ENCODE assay signal across 8 mouse cellular contexts in the genomic region with DNA sequence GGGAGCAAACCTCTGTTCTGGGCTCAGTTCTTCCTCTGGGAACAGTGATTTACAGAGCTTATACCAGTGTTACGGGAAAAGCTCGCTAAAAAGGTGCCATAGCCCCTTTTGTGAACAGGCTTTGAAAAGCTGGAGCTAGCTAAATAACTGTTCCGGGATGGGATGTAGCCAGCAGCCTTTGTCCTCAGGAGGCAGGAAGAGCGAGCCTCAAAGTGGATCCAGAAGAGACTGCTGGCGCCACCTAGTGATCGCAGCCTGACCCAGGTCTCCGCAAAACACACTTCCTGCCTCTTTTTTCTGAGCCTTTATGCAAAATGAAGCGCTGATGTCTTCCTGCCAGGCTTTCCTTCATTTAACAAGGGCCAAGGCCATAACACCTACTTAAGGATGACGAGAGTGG. TPM values are rescaled to one million over a fixed set of nuclear protein-coding genes. Genes with fewer than 3 reads are reported as not detected.
DNase-seq lines count a peak whose midpoint lies in the region; ATAC-seq and TF ChIP-seq lines count a peak whose summit lies in the region.

No protein-coding gene starts in this region.

- peaks cover 8 to 19% of the 10 kb centered on the region in 2 experiments for H3K4me1 ChIP-seq in MEL (ENCODE audit: control insufficient read depth in 1 of 2, insufficient read depth in 2 of 2, low read length in 2 of 2)
- peaks cover 8% of the 10 kb centered on the region; the same call in 1 of the 2 replicates for H3K4me1 ChIP-seq in cerebellum, adult 2 months (ENCODE audit: control insufficient read depth, insufficient read depth, low read length)
- peaks cover 46% of the 10 kb centered on the region for H3K4me1 ChIP-seq in hindbrain, embryonic 10.5 days (replicated peaks)
- H3K4me1 ChIP-seq in lung, postnatal 0 days (ENCODE audit: insufficient read depth, low read depth, low read length) = peaks cover 9% of the 10 kb centered on the region; the same call in 1 of the 2 replicates

- WGBS in cerebellum, adult 2 months = 2% methylated on average over 9 of the region's 9 CpGs
- under 1% methylated on average over 9 of the region's 9 CpGs for WGBS in hindbrain, embryonic 10.5 days
- 1% methylated on average over 9 of the region's 9 CpGs for WGBS in lung, postnatal 0 days

- peak; percentile 92 to 95 (median 92) for TF ChIP-seq CTCF in MEL (IDR thresholded peaks at IDR 0.05 in 2 of 3, conservative IDR thresholded peaks at IDR 0.05 in 1 of 3; ENCODE audit: control insufficient read depth in 1 of 3, insufficient read depth in 1 of 3, low read depth in 2 of 3, low read length in 3 of 3, poor library complexity in 1 of 3, severe bottlenecking in 1 of 3)
- peak; percentile 85 for TF ChIP-seq CTCF in cerebellum, adult 2 months (IDR thresholded peaks at IDR 0.05; ENCODE audit: borderline replicate concordance, insufficient read depth, low read depth, low read length)
- peak; percentile 91 for TF ChIP-seq CTCF in lung, postnatal 0 days (IDR thresholded peaks at IDR 0.05)

- H3K4me2 ChIP-seq in lung, postnatal 0 days (replicated peaks; ENCODE audit: low read depth, low read length) = peak overlapping the region; percentile 53

- peak overlapping the region; percentile 84 for H3K27ac ChIP-seq in MEL (ENCODE audit: control insufficient read depth, low read depth, low read length)
- peak overlapping the region; percentile 13 for H3K27ac ChIP-seq in cerebellum, adult 2 months (ENCODE audit: insufficient read depth, low read length)
- peak overlapping the region; percentile 96 for H3K27ac ChIP-seq in hindbrain, embryonic 10.5 days
- peak overlapping the region; percentile 77 for H3K27ac ChIP-seq in lung, postnatal 0 days (ENCODE audit: low read length)

- H3K9me3 ChIP-seq in MEL (replicated peaks; ENCODE audit: insufficient read depth, low read length) = no peaks in the 10 kb centered on the region
- H3K9me3 ChIP-seq in hindbrain, embryonic 10.5 days = no peaks in the 10 kb centered on the region
- H3K9me3 ChIP-seq in lung, postnatal 0 days (ENCODE audit: low read length) = no peaks in the 10 kb centered on the region

- peak overlapping the region; percentile 55 to 59 for H3K4me3 ChIP-seq in MEL (ENCODE audit: control insufficient read depth in 1 of 2, insufficient read depth in 1 of 2, low read depth in 2 of 2, low read length in 2 of 2)
- peak overlapping the region; percentile 52 for H3K4me3 ChIP-seq in cerebellum, adult 2 months (replicated peaks; ENCODE audit: insufficient read depth, low read depth, low read length)
- peak overlapping the region; percentile 50 for H3K4me3 ChIP-seq in hindbrain, embryonic 10.5 days
- H3K4me3 ChIP-seq in lung, postnatal 0 days (ENCODE audit: low read depth, low read length) = peak overlapping the region; percentile 22

- peak; percentile 75 for TF ChIP-seq RAD21 in MEL (IDR thresholded peaks at IDR 0.05; ENCODE audit: low read depth, low read length)

- peaks cover 4 to 22% of the 10 kb centered on the region in 2 experiments for H3K36me3 ChIP-seq in MEL (ENCODE audit: control insufficient read depth in 1 of 2, insufficient read depth in 2 of 2, low read length in 2 of 2)
- H3K36me3 ChIP-seq in hindbrain, embryonic 10.5 days = peaks cover 37% of the 10 kb centered on the region
- no peaks in the 10 kb centered on the region for H3K36me3 ChIP-seq in lung, postnatal 0 days (ENCODE audit: insufficient read depth, low read length)

- H3K27me3 ChIP-seq in MEL (ENCODE audit: control insufficient read depth in 1 of 2, insufficient read depth in 2 of 2, low read length in 2 of 2) = no peaks in the 10 kb centered on the region
- no peaks in the 10 kb centered on the region for H3K27me3 ChIP-seq in cerebellum, adult 2 months (ENCODE audit: control insufficient read depth, insufficient read depth, low read length)
- no peaks in the 10 kb centered on the region for H3K27me3 ChIP-seq in hindbrain, embryonic 10.5 days (ENCODE audit: insufficient read depth, poor library complexity, severe bottlenecking)
- no peaks in the 10 kb centered on the region for H3K27me3 ChIP-seq in lung, postnatal 0 days (replicated peaks; ENCODE audit: insufficient read depth, low read length)

- TF ChIP-seq EP300 in MEL (IDR thresholded peaks at IDR 0.05; ENCODE audit: low read depth in 1 of 2, low read length in 2 of 2) = no peak
- 0 out of 2 replicates have a peak, but pooled peaks have one; percentile 23 for TF ChIP-seq EP300 in lung, postnatal 0 days (IDR thresholded peaks at IDR 0.05)

- H3K79me2 ChIP-seq in MEL (ENCODE audit: control insufficient read depth, insufficient read depth, low read length, poor library complexity) = peaks cover 23% of the 10 kb centered on the region

- peak; percentile 52 for ATAC-seq in lung, postnatal 0 days

- peak in 1 of 2 experiments; percentile 56; a peak in 2 of 4 replicates for TF ChIP-seq POLR2A in MEL (IDR thresholded peaks at IDR 0.05; ENCODE audit: control insufficient read depth in 1 of 2, insufficient read depth in 1 of 2, low read depth in 1 of 2, low read length in 2 of 2, poor library complexity in 1 of 2)
- peak; percentile 60; the same call in 1 of the 2 replicates for TF ChIP-seq POLR2A in cerebellum, adult 2 months (IDR thresholded peaks at IDR 0.05; ENCODE audit: borderline replicate concordance, insufficient read depth, low read length)

- H3K9ac ChIP-seq in MEL (ENCODE audit: control insufficient read depth, low read depth, low read length, poor library complexity, severe bottlenecking) = peak overlapping the region; percentile 85
- H3K9ac ChIP-seq in lung, postnatal 0 days (replicated peaks; ENCODE audit: low read depth) = peak overlapping the region; percentile 35

- peak; percentile 94 for DNase-seq in MEL (ENCODE audit: low read depth, low spot score)
- peak; percentile 86 to 90 for DNase-seq in cerebellum, adult 2 months
- DNase-seq in forelimb bud, embryonic 11.5 days (ENCODE audit: low read depth, low spot score) = peak; percentile 93
- DNase-seq in hindbrain, embryonic 10.5 days (ENCODE audit: low spot score) = peak; percentile 91
- peak; percentile 86 for DNase-seq in layer of hippocampus, adult 9-11 months
- DNase-seq in lung, postnatal 0 days (ENCODE audit: low spot score) = peak; percentile 96
- DNase-seq in ovary, postnatal 14 days (ENCODE audit: low spot score) = peak; percentile 84
- peak; percentile 93 for DNase-seq in thymus, postnatal 14 days

TF ChIP-seq in MEL, 35 proteins besides CTCF, POLR2A, EP300 and RAD21 (continues in another document):
- TF ChIP-seq ZKSCAN1 (IDR thresholded peaks at IDR 0.05; ENCODE audit: low read depth, low read length) (no peak), UBTF (IDR thresholded peaks at IDR 0.05; ENCODE audit: borderline replicate concordance, insufficient read depth, low read depth, low read length) (no peak), NRF1 (IDR thresholded peaks at IDR 0.05; ENCODE audit: insufficient read depth, low read depth, low read length, poor library complexity, severe bottlenecking) (no peak), CHD1 (IDR thresholded peaks at IDR 0.05; ENCODE audit: low read depth, low read length) (no peak), SMC3 (IDR thresholded peaks at IDR 0.05; ENCODE audit: low read depth, low read length) (peak; percentile 77), HCFC1 (IDR thresholded peaks at IDR 0.05; ENCODE audit: low read depth, low read length) (peak; percentile 77), MAFK (IDR thresholded peaks at IDR 0.05; ENCODE audit: borderline replicate concordance, low read depth, low read length) (no peak), KAT2A (conservative IDR thresholded peaks at IDR 0.05; ENCODE audit: low read depth, low read length) (no peak; the same call in 1 of the 2 replicates), ZNF384 (IDR thresholded peaks at IDR 0.05; ENCODE audit: low read depth, low read length) (peak; percentile 82)

RNA-seq across cellular contexts. Expression of a gene that starts 2.3 kb away (rescaled TPM):
- total RNA-seq in MEL (2012; rRNA removed) = 363 and 365 TPM in 2 replicates
- 100 to 1,000 TPM; 116 to 459 TPM for polyA plus RNA-seq in MEL (2012; ENCODE audit: insufficient read depth in 1 of 2, insufficient read length in 2 of 2, low read depth in 1 of 2, low replicate concordance in 2 of 2, missing spikeins in 1 of 2)
- 148 and 150 TPM in 2 replicates for polyA plus RNA-seq in cerebellum, adult 2 months (2012; rRNA removed)
- polyA plus RNA-seq in hindbrain, embryonic 10.5 days (2016; fragmentation: Nextera tagmentation; extraction: Ambion mirVana) = 461 and 484 TPM in 2 replicates
- 178 and 181 TPM in 2 replicates for polyA plus RNA-seq in lung, postnatal 0 days (2015; fragmentation: Nextera tagmentation; extraction: Ambion mirVana)

RNA-seq across cellular contexts. Expression of a gene that starts 2.7 kb away (rescaled TPM):
- 3.6 and 3.7 TPM in 2 replicates for total RNA-seq in MEL (2012; rRNA removed)
- polyA plus RNA-seq in MEL (2012; ENCODE audit: insufficient read depth in 1 of 2, insufficient read length in 2 of 2, low read depth in 1 of 2, low replicate concordance in 2 of 2, missing spikeins in 1 of 2) = 10 to 100 TPM in 1 of 2 experiments, not detected in 1; 12.8 TPM
- 12.2 and 14.4 TPM in 2 replicates for polyA plus RNA-seq in cerebellum, adult 2 months (2012; rRNA removed)
- 21.6 and 23.3 TPM in 2 replicates for polyA plus RNA-seq in hindbrain, embryonic 10.5 days (2016; fragmentation: Nextera tagmentation; extraction: Ambion mirVana)
- 7.3 TPM in 2 replicates for polyA plus RNA-seq in lung, postnatal 0 days (2015; fragmentation: Nextera tagmentation; extraction: Ambion mirVana)

RNA-seq across cellular contexts. Expression of a gene that starts 25.6 kb away (rescaled TPM):
- 10.8 and 11.9 TPM in 2 replicates for total RNA-seq in MEL (2012; rRNA removed)
- polyA plus RNA-seq in MEL (2012; ENCODE audit: insufficient read depth in 1 of 2, insufficient read length in 2 of 2, low read depth in 1 of 2, low replicate concordance in 2 of 2, missing spikeins in 1 of 2) = 10 to 100 TPM in 1 of 2 experiments, not detected in 1; 25.2 TPM
- 13.0 and 15.0 TPM in 2 replicates for polyA plus RNA-seq in cerebellum, adult 2 months (2012; rRNA removed)
- 62.4 and 66.3 TPM in 2 replicates for polyA plus RNA-seq in hindbrain, embryonic 10.5 days (2016; fragmentation: Nextera tagmentation; extraction: Ambion mirVana)
- 19.4 and 21.6 TPM in 2 replicates for polyA plus RNA-seq in lung, postnatal 0 days (2015; fragmentation: Nextera tagmentation; extraction: Ambion mirVana)

RNA-seq across cellular contexts. Expression of a gene that starts 25.8 kb away (rescaled TPM):
- 7.6 and 9.0 TPM in 2 replicates for total RNA-seq in MEL (2012; rRNA removed)
- 10 to 100 TPM in 1 of 2 experiments, not detected in 1; 14.3 TPM for polyA plus RNA-seq in MEL (2012; ENCODE audit: insufficient read depth in 1 of 2, insufficient read length in 2 of 2, low read depth in 1 of 2, low replicate concordance in 2 of 2, missing spikeins in 1 of 2)
- 11.7 and 12.0 TPM in 2 replicates for polyA plus RNA-seq in cerebellum, adult 2 months (2012; rRNA removed)
- 14.2 and 17.0 TPM in 2 replicates for polyA plus RNA-seq in hindbrain, embryonic 10.5 days (2016; fragmentation: Nextera tagmentation; extraction: Ambion mirVana)
- polyA plus RNA-seq in lung, postnatal 0 days (2015; fragmentation: Nextera tagmentation; extraction: Ambion mirVana) = 42.3 and 48.1 TPM in 2 replicates

RNA-seq across cellular contexts. Expression of a gene that starts 31.2 kb away (rescaled TPM):
- 0.04 and 0.23 TPM in 2 replicates for total RNA-seq in MEL (2012; rRNA removed)
- 100 to 1,000 TPM in 1 of 2 experiments, 1 to 10 TPM in 1; 1.8 to 666 TPM for polyA plus RNA-seq in MEL (2012; ENCODE audit: insufficient read depth in 1 of 2, insufficient read length in 2 of 2, low read depth in 1 of 2, low replicate concordance in 2 of 2, missing spikeins in 1 of 2)
- 0.20 and 0.21 TPM in 2 replicates for polyA plus RNA-seq in cerebellum, adult 2 months (2012; rRNA removed)
- 0.89 and 1.0 TPM in 2 replicates for polyA plus RNA-seq in hindbrain, embryonic 10.5 days (2016; fragmentation: Nextera tagmentation; extraction: Ambion mirVana)
- polyA plus RNA-seq in lung, postnatal 0 days (2015; fragmentation: Nextera tagmentation; extraction: Ambion mirVana) = 0.08 TPM in 1 of 2 replicates, not detected in the other

Comparison
In these comparisons a context has a peak if more than half of its experiments do, and no peak if none do; other contexts are left out.
1. Peak in every context shown above with its lines: DNase-seq, ATAC-seq, H3K4me3 ChIP-seq and H3K27ac ChIP-seq.
2. H3K27ac ChIP-seq: peak in every context shown above with its lines; median percentile 96 in hindbrain, embryonic 10.5 days; 84 in MEL; 77 in lung, postnatal 0 days; 13 in cerebellum, adult 2 months.